Mouse (Mus musculus): ENCODE data around the gene Hs6st2. TPM values are rescaled to one million over a fixed set of nuclear protein-coding genes. Genes with fewer than 3 reads are reported as not detected.

The Hs6st2 gene
- total RNA-seq (2021) = 1 to 10 TPM; 4.0 to 4.4 TPM
- long read RNA-seq, experiment 1, partial matches to known transcripts = 0 of 1 reads
- long read RNA-seq, experiment 1, other reads (novel, unspliced or antisense) = 1 of 1 reads
- long read RNA-seq, experiment 2 = 0 reads

GRCm38 (mm10) chrX:51681756-51682155 lies at the start of gene Hs6st2:
TSS of gene Hs6st2 (minus strand) at chrX:51681856.
- no peak for DNase-seq

DNA sequence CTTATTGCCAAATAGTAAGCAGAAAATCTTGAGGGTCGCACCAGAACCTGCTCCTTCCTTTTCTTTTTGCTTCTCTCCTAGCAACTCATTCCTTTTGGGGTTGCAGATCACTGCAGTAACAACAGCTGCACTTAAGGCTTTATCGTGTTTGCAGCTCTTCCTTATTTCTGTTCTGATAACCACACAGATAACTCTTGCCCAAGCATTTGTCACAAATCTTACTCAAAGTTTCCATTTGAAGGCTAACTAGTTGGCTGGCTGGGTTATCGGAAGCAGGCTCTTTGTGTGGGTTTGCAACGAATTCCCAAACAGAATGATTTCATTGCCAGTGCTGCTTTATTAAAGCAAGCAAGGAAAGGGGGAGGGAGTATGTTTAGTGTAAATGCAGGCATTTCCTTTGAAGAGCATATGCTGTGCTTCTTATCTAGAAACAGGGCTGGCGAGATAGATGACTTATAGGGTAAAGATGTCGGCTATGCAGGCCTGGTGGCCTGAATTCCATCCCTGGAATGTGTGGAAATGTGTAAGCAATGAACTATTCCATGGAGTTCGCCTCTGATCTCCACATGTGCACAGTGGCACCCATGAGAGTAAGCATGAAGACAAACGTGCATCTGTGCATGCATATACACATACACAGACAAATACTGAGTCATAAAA lies 32.6 kb upstream of the Hs6st2 start:
- no peak for DNase-seq

DNA sequence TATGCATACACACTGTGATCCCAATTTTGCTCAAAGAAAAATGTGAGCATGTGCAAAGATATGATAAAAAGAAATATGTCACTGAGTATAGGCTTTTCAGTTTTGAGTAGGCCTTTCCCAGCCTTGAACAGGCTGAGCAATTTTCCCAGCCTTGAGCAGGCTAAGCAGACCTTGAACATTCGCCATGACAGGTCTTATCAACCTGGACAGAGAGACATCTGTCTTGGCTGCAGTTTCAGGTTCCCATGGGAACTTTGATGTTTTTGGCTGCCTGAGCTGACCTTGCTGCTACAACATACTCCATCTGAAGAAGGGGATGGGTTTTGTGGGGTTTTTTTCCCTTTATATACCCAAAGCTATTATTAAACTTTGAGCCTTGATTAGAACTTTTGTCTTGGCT lies 31.3 kb upstream of the Hs6st2 start:
- no peak for DNase-seq

DNA sequence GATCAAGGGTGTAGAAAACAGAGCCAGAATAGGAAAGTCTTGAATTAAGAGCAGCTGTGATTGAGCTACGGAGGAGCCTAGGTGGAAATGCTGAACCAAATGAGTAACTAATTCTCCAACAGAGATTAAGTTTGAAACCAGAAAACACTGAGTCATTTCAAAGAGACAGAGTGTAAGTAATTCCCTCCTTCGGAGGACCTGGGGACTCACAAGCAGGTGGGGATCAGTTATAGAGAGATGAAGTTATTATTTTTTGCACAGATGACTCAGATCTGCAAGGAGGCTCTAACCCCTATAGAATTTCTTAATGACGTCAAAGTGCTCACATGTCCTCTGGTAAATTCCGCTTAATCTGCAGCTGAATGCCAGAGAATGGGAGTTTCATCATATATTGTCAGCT lies 21.2 kb upstream of the Hs6st2 start:
- DNase-seq = no peak

DNA sequence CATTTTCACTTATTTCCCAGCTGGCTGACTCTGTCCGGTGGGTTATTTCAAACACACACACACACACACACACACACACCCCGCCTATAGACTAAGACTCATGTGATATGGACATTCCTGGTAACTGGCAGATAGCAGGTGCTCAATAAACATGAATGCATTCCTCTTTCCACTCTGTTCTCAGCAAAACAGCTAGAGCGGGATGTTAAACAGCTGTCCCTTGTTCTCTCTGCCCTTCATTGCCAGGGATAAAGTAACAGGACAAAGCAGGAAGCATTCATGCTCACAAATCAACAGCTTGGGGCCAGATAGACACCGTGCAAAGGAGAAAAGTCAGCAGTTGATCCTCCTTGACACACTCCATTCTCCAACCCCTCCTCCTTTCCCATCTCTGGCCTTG lies 17.4 kb upstream of the Hs6st2 start:
- no peak for DNase-seq

DNA sequence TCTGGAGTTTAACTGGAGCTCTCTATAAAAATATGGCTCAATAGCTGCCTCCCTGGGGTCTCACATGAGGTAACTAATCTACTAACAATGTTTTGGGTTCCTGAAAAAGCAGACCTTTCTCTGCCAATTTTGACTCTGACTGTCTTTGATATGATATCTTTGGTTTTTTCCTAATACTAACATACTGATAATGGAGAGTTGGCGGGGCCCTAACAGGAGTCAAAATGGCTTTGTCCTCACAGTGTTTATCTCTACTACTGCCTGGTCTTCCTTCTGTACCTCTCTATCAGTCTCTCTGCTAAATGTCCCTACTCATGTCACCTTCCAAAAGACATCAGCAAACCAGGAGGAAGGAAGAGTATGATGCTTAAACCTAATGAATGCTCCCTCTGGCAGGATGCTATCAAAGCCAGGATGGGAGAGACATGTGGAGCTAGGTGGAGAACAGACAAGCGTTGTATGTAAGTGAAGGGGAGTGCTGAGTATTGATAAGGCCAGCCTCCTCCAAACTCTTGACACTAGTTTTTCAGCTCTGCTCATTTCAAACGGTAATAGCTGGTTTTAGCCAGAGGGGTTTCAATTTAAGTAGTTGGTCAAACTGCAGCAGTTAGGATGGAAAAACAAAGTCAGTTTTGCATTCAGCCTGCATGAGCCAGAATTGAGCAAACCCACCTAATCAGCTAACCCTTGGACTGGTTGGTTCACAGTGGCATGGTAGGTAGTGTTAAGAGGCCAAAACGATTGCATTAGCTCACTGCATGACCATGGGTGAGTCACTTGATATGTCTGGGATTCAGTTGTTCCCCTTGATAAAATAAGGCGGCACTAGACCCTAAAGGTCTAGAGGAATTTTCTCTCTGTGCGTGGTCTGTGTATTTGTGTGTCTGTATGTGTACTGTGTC lies 4.6 kb upstream of the Hs6st2 start:
- DNase-seq = no peak

- no peak for DNase-seq
Observed at GRCm38 (mm10) chrX:51684336-51685056, 2.8 kb upstream of the Hs6st2 start.

- peak; percentile 19 for DNase-seq
Observed at GRCm38 (mm10) chrX:51681170-51681667, 437 bp downstream of the Hs6st2 start.

GRCm38 (mm10) chrX:51680428-51681169 lies 1.1 kb downstream of the Hs6st2 start:
- DNase-seq = peak; percentile 6

- peak; percentile 26 for DNase-seq
Observed at GRCm38 (mm10) chrX:51679601-51680427, 1.8 kb downstream of the Hs6st2 start.

GRCm38 (mm10) chrX:51658236-51658635 lies 23.4 kb downstream of the Hs6st2 start:
- no peak for DNase-seq

DNA sequence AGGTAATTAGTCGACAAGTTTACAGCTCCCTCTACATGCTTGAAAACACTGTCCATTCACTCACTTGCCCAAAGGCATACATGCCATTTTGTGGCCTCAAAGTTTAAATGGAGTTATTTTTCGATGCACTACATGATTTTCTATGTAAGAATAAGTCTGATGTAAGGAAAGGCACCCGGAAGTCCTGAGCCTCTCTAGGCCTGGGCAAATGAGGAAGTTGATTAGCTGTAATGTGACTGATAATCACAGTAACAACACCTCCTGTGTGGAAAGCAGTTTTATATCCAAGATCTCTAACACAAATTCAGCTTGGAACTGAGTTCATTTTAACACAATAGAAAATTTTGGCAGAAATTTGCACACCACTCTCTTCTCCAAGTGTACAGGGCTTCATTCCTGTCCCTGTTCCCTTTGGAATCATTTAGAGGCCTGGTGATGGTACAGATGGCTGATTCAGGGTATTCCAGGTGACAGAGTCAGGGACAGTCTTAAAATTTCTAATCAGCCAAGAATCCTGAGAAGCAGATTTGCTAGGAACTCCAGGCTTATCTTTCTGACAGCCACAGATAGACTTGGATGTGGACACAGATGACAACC lies 38.9 kb downstream of the Hs6st2 start:
- no peak for DNase-seq

- DNase-seq = no peak
Observed at GRCm38 (mm10) chrX:51635756-51636155, 45.9 kb downstream of the Hs6st2 start.

- no peak for DNase-seq
Observed at GRCm38 (mm10) chrX:51631376-51631775, 50.3 kb downstream of the Hs6st2 start.

GRCm38 (mm10) chrX:51614384-51615004 lies 67.2 kb downstream of the Hs6st2 start:
- no peak for DNase-seq

GRCm38 (mm10) chrX:51610743-51611142 lies 70.9 kb downstream of the Hs6st2 start:
- no peak for DNase-seq

DNA sequence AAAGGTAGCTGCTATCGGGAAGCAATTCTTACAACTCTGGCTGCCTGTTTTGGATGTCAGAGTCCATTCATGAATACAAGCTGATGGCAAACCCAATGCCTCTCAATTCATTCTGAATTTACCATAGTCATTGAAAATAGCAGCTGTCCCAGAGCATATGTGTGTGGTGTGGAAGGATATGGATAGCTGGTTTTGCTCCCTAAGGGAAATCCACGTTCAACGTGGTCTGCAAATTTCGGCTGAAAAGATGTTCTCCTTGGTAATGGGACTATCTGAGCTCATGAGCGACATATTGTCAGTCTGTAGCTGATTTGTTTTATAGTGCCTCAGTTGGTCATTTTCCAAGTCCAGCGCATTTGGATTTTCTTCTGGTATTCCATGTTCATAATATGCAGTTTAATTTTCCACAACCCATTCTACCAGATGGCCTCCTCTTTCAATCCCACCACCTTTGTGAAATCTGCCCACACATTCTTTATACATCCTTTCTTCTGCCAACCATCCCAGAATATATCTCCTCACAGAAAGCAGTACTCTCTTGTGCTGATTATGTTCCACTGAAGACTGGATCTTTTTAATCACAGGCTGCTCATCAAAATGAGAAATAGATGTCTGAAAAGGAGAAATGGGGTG lies 75.3 kb downstream of the Hs6st2 start:
- no peak for DNase-seq

- no peak for DNase-seq
Observed at GRCm38 (mm10) chrX:51592751-51593150, 88.9 kb downstream of the Hs6st2 start.

- DNase-seq = no peak
Observed at GRCm38 (mm10) chrX:51590448-51591010, 91.1 kb downstream of the Hs6st2 start.

Data from gastrocnemius, postnatal 25 days (tissue).